Mouse (Mus musculus): ENCODE results near the gene Epn2.

DNA sequence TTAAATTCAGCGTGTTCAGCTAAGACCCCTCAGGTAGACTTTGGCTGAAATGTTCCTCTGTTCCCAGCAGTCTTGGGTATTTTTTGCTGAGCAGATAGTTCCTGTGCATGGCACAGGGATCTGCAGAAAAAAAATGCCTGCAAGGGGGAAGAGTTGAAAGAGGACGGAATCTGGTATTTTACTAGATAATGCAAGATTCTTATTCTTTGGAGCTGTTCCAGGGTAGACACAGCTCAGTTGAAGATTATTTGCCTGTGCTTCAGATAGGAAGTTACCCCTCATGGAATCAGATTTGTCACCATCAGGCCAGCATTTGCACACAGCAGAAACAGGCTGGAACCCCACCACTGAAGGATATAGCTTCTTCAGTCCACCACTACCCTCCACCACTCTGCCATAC lies 84.0 kb downstream of the Epn2 start:
- TF ChIP-seq CTCF (IDR thresholded peaks at IDR 0.05; ENCODE audit: low read depth) = no peak
- TF ChIP-seq EP300 (IDR thresholded peaks at IDR 0.05; ENCODE audit: low read depth) = no peak
